Mouse (Mus musculus) embryonic facial prominence, embryonic 15.5 days (tissue): ENCODE results near the gene Bgn. TPM values are rescaled to one million over a fixed set of nuclear protein-coding genes. Genes with fewer than 3 reads are reported as not detected.

Experiments
- ATAC-seq: fragments of 200-750 bp; cut with Nextera tagmentation; 2 replicates; pipeline ENCODE4 v1.8.0; 2017; ENCODE audit warnings: low read depth, moderate TSS enrichment; ENCODE audit not compliant: insufficient number of reproducible peaks, low FRiP score, low TSS enrichment
- H3K27ac ChIP-seq: fragments of 300-500 bp; sonication (generic); replicated peaks from 2 replicates; pipeline ENCODE4 v1.5.1; 2015; ENCODE audit warnings: mild to moderate bottlenecking, inconsistent platforms
- H3K27me3 ChIP-seq: fragments of 300-500 bp; sonication (generic); 2 replicates; pipeline ENCODE4 v1.6.1; 2015; ENCODE audit warnings: inconsistent platforms
- H3K36me3 ChIP-seq: fragments of 300-500 bp; sonication (generic); 2 replicates; pipeline ENCODE4 v1.6.1; 2015; ENCODE audit warnings: mild to moderate bottlenecking, inconsistent platforms
- H3K4me1 ChIP-seq: fragments of 300-500 bp; sonication (generic); 2 replicates; pipeline ENCODE4 v1.6.1; 2015; ENCODE audit warnings: inconsistent platforms
- H3K4me2 ChIP-seq: fragments of 300-500 bp; sonication (generic); replicated peaks from 2 replicates; pipeline ENCODE4 v1.6.1; 2015; ENCODE audit warnings: mild to moderate bottlenecking, inconsistent platforms
- H3K4me3 ChIP-seq: fragments of 300-500 bp; sonication (generic); replicated peaks from 2 replicates; pipeline ENCODE4 v1.5.1; 2015; ENCODE audit warnings: mild to moderate bottlenecking, inconsistent platforms
- H3K9ac ChIP-seq: fragments of 300-500 bp; sonication (generic); 2 replicates; pipeline ENCODE4 v1.6.1; 2015; ENCODE audit warnings: inconsistent platforms
- H3K9me3 ChIP-seq: fragments of 300-500 bp; sonication (generic); replicated peaks from 2 replicates; pipeline ENCODE4 v1.6.1; 2016; ENCODE audit warnings: inconsistent platforms
- WGBS: fragments of 180-500 bp; shearing (Covaris S2); methylation state at CpG from one replicate; pipeline ENCODE4 v1.1.7; 2015; 5-methylcytosine and 5-hydroxymethylcytosine counted together
- polyA plus RNA-seq: library from polyadenylated mRNA; unstranded; fragments of >200 nt; fragmentation: Nextera tagmentation; extraction: Ambion mirVana; gene quantifications from 2 replicates; pipeline ENCODE4 v1.2.1, GENCODE M21; 2015

Gene Bgn
- polyA plus RNA-seq, 1 experiment from 2014 or later = 313 TPM

GRCm38 (mm10) chrX:73474340-73475165 is 8.8 kb upstream of the Bgn start:
- no peak overlapping the region for H3K9ac ChIP-seq
- H3K36me3 ChIP-seq = no peaks in the 10 kb centered on the region
- H3K4me1 ChIP-seq = peaks cover 33% of the 10 kb centered on the region
- no peaks in the 10 kb centered on the region for H3K9me3 ChIP-seq
- peaks cover 3% of the 10 kb centered on the region; the same call in 1 of the 2 replicates for H3K27me3 ChIP-seq
- 35% methylated on average over 12 of the region's 12 CpGs for WGBS
- ATAC-seq = peak; percentile 85
- H3K27ac ChIP-seq = peak overlapping the region; percentile 87
- no peak overlapping the region for H3K4me3 ChIP-seq
- no peak overlapping the region for H3K4me2 ChIP-seq

DNA sequence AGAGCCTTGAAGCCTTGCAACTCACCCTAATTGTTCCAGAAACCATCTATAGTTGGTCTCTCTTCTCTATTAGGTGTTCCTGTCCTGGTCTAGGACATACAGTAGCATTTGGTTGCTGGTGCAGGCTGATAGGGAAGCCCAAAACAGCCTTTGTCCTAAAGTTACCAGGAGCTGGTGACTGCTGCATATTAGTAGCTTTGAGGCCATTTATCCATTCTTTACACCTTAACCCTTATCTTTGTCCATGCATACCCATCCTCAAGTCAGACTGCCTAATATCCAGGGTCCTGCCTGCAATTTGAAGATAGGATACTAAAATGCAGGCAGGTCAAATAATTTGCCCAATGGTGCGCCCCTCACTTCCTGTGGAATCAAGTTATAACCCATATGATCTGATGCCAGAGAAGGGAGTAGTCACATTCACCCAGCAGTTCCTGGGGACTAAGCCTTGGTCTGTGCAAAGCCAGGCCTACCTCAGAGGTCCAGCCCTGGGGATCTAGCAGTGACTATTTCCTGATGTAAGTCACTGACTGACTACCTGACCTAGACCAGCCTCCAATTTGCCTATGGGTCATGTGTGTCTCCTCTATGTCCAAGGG is 7.6 kb upstream of the Bgn start:
- H3K4me3 ChIP-seq = no peak overlapping the region
- no peak overlapping the region for H3K4me2 ChIP-seq
- no peaks in the 10 kb centered on the region for H3K9me3 ChIP-seq
- 0 out of 2 replicates have a peak overlapping the region, but pooled peaks have one; percentile 58 for H3K27ac ChIP-seq
- H3K27me3 ChIP-seq = peaks cover 6% of the 10 kb centered on the region; the same call in 1 of the 2 replicates
- H3K4me1 ChIP-seq = peaks cover 41% of the 10 kb centered on the region
- ATAC-seq = no peak
- WGBS = 79% methylated on average over 1 of the region's 1 CpGs
- H3K9ac ChIP-seq = no peak overlapping the region
- H3K36me3 ChIP-seq = no peaks in the 10 kb centered on the region

DNA sequence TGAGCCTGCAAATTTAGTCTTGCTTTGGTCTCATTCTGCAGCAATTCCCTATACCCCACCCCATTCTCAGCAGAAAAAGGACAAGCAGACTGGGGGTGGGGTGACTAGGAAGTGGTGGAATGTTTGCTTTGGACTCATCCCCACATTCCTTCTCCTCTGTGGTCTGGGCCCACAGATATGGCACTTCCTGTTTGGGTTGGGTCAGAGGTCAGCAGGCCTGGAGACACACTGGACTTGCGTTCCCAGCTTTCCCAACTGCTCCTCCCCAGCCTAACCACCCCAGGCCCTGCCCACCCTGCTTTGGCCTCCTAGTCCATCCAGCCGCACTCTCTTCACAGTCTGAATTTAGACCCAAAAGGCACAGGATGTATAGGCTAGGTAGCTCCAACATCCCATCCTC is 6.8 kb upstream of the Bgn start:
- ATAC-seq = 0 out of 2 replicates have a peak, but pooled peaks have one; percentile 26
- Histone ChIP-seq H3K27ac (peak overlapping the region; percentile 58; the same call in 1 of the 2 replicates), H3K27me3 (peaks cover 9% of the 10 kb centered on the region; the same call in 1 of the 2 replicates), H3K9ac (no peak overlapping the region), H3K36me3 (no peaks in the 10 kb centered on the region), H3K4me1 (peaks cover 44% of the 10 kb centered on the region), H3K4me3 (no peak overlapping the region), H3K4me2 (no peak overlapping the region), H3K9me3 (no peaks in the 10 kb centered on the region)
- 71% methylated on average over 2 of the region's 2 CpGs for WGBS

- Histone ChIP-seq H3K4me1 (peaks cover 44% of the 10 kb centered on the region), H3K4me3 (no peak overlapping the region), H3K36me3 (no peaks in the 10 kb centered on the region), H3K4me2 (no peak overlapping the region), H3K9ac (no peak overlapping the region), H3K9me3 (no peaks in the 10 kb centered on the region), H3K27me3 (peaks cover 9% of the 10 kb centered on the region; the same call in 1 of the 2 replicates), H3K27ac (no peak overlapping the region)
- 74% methylated on average over 2 of the region's 2 CpGs for WGBS
- no peak for ATAC-seq
These were observed 5.9 kb upstream of the Bgn start for GRCm38 (mm10) chrX:73477500-73477899.

DNA sequence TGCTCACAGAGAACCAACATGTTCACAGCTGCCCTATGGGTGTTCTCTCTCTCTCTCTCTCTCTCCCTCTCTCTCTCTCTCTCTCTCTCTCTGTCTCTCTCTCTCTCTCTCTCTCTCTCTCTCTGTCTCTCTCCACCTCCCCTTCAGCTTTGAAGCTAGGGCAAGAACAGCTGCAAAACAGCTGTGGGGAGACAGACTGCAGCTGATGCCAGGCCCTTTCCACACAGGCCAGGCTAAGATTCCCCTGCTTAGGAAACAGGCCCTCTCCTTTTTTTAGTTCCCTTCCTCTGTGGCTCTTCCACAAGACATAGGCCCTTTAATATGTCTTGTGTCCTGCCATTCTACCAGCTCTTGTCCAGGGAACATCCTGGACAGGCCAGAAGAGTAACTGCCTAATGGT is 3.7 kb upstream of the Bgn start:
- H3K9me3 ChIP-seq = no peaks in the 10 kb centered on the region
- peaks cover 6% of the 10 kb centered on the region; the same call in 1 of the 2 replicates for H3K27me3 ChIP-seq
- peaks cover 42% of the 10 kb centered on the region for H3K4me1 ChIP-seq
- ATAC-seq = no peak
- no peak overlapping the region for H3K4me3 ChIP-seq
- peak overlapping the region; percentile 73 for H3K27ac ChIP-seq
- H3K9ac ChIP-seq = no peak overlapping the region
- no peak overlapping the region for H3K4me2 ChIP-seq
- H3K36me3 ChIP-seq = no peaks in the 10 kb centered on the region

DNA sequence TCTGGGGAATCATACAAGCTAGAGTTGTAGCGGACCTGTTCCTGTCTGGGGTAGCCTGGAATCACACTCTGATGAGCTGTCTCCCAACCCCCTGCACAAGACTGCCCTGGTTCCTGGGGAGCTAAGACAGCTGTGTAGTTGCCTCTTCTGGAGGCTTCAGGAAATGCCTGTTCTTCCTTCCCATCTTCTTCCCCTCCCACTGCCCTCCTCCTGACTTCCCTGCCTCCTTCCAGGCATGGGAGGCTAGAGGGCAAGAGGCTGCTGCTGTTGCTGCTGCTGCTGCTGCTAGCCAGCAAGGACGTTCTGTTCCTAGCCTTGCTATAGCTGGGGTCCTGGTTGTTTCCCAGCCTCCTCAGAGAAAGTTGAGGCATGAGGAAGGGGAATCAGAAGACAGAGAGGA is 3.1 kb upstream of the Bgn start:
- Histone ChIP-seq H3K4me1 (peaks cover 36% of the 10 kb centered on the region), H3K36me3 (no peaks in the 10 kb centered on the region), H3K27me3 (peaks cover 6% of the 10 kb centered on the region; the same call in 1 of the 2 replicates), H3K4me2 (no peak overlapping the region), H3K4me3 (no peak overlapping the region), H3K27ac (peak overlapping the region; percentile 73), H3K9ac (no peak overlapping the region), H3K9me3 (no peaks in the 10 kb centered on the region)
- ATAC-seq = no peak
- 33% methylated on average over 2 of the region's 2 CpGs for WGBS

- ATAC-seq = peak; percentile 13; the same call in 1 of the 2 replicates
These were observed 539 bp upstream of the Bgn start for GRCm38 (mm10) chrX:73482643-73483483.

GRCm38 (mm10) chrX:73484076-73484475 is 674 bp downstream of the Bgn start:
- Histone ChIP-seq H3K9ac (peak overlapping the region; percentile 28; the same call in 1 of the 2 replicates), H3K4me3 (peak overlapping the region; percentile 43), H3K4me1 (peaks cover 25% of the 10 kb centered on the region), H3K27me3 (peaks cover 6% of the 10 kb centered on the region; the same call in 1 of the 2 replicates), H3K9me3 (no peaks in the 10 kb centered on the region), H3K27ac (peak overlapping the region; percentile 85), H3K4me2 (peak overlapping the region; percentile 51), H3K36me3 (no peaks in the 10 kb centered on the region)
- ATAC-seq = no peak
- 27% methylated on average over 1 of the region's 1 CpGs for whole genome bisulfite sequencing

More at GRCm38 (mm10) chrX:73482643-73483483, 539 bp upstream of the Bgn start:
- H3K36me3 ChIP-seq = no peaks in the 10 kb centered on the region
- peak overlapping the region; percentile 43 for H3K4me3 ChIP-seq
- no peaks in the 10 kb centered on the region for H3K9me3 ChIP-seq
- no peak overlapping the region for H3K9ac ChIP-seq
- H3K27me3 ChIP-seq = peaks cover 6% of the 10 kb centered on the region; the same call in 1 of the 2 replicates
- H3K4me2 ChIP-seq = peak overlapping the region; percentile 51
- 31% methylated on average over 4 of the region's 4 CpGs for WGBS
- peak overlapping the region; percentile 85 for H3K27ac ChIP-seq
- peaks cover 24% of the 10 kb centered on the region for H3K4me1 ChIP-seq

GRCm38 (mm10) chrX:73484870-73485269 is 1.5 kb downstream of the Bgn start:
- Histone ChIP-seq H3K4me3 (peak overlapping the region; percentile 43), H3K4me2 (peak overlapping the region; percentile 51), H3K36me3 (no peaks in the 10 kb centered on the region), H3K4me1 (peaks cover 29% of the 10 kb centered on the region), H3K9ac (no peak overlapping the region), H3K9me3 (no peaks in the 10 kb centered on the region), H3K27ac (peak overlapping the region; percentile 45; the same call in 1 of the 2 replicates), H3K27me3 (peaks cover 6% of the 10 kb centered on the region; the same call in 1 of the 2 replicates)
- no peak for ATAC-seq
- WGBS = 75% methylated on average over 4 of the region's 4 CpGs

GRCm38 (mm10) chrX:73486920-73487319 is 3.5 kb downstream of the Bgn start:
- Histone ChIP-seq H3K36me3 (no peaks in the 10 kb centered on the region), H3K27ac (peak overlapping the region; percentile 48; the same call in 1 of the 2 replicates), H3K4me2 (peak overlapping the region; percentile 51), H3K9me3 (no peaks in the 10 kb centered on the region), H3K4me3 (0 out of 2 replicates have a peak overlapping the region, but pooled peaks have one; percentile 1), H3K4me1 (peaks cover 23% of the 10 kb centered on the region), H3K27me3 (no peaks in the 10 kb centered on the region), H3K9ac (no peak overlapping the region)
- ATAC-seq = no peak
- WGBS = 59% methylated on average over 5 of the region's 5 CpGs
